Mouse (Mus musculus) intestine, embryonic 15.5 days (tissue): ENCODE measurements at regions not wholly inside any gene's neighbourhood (a gene's known extent, or its start where the extent isn't known, plus 50 kb on each side); places are given as distances from the start of the nearest gene placed in this dataset.

Experiments used
- ATAC-seq: fragments of 200-750 bp; cut with Nextera tagmentation; 2 replicates; pipeline ENCODE4 v1.8.0; 2017; ENCODE audit warnings: moderate TSS enrichment, moderate library complexity
- H3K27ac ChIP-seq: fragments of 300-500 bp; sonication (generic); 2 replicates; pipeline ENCODE4 v1.5.1; 2015; ENCODE audit warnings: mild to moderate bottlenecking, inconsistent platforms
- H3K27me3 ChIP-seq: fragments of 300-500 bp; sonication (generic); replicated peaks from 2 replicates; pipeline ENCODE4 v1.6.1; 2015; ENCODE audit warnings: inconsistent platforms
- H3K36me3 ChIP-seq: fragments of 300-500 bp; sonication (generic); 2 replicates; pipeline ENCODE4 v1.6.1; 2015; ENCODE audit warnings: inconsistent platforms
- H3K4me1 ChIP-seq: fragments of 300-500 bp; sonication (generic); replicated peaks from 2 replicates; pipeline ENCODE4 v1.6.1; 2015; ENCODE audit warnings: inconsistent platforms
- H3K4me2 ChIP-seq: fragments of 300-500 bp; sonication (generic); replicated peaks from 2 replicates; pipeline ENCODE4 v1.6.1; 2015; ENCODE audit warnings: mild to moderate bottlenecking, inconsistent platforms
- H3K4me3 ChIP-seq: fragments of 300-500 bp; sonication (generic); replicated peaks from 2 replicates; pipeline ENCODE4 v1.5.1; 2015; ENCODE audit warnings: inconsistent platforms
- H3K9ac ChIP-seq: fragments of 300-500 bp; sonication (generic); 2 replicates; pipeline ENCODE4 v1.6.1; 2015; ENCODE audit warnings: inconsistent platforms
- H3K9me3 ChIP-seq: fragments of 300-500 bp; sonication (generic); 2 replicates; pipeline ENCODE4 v1.6.1; 2016; ENCODE audit warnings: inconsistent platforms
- WGBS: fragments of 180-500 bp; shearing (Covaris S2); methylation state at CpG from one replicate; pipeline ENCODE4 v1.1.7; 2015; 5-methylcytosine and 5-hydroxymethylcytosine counted together

DNA sequence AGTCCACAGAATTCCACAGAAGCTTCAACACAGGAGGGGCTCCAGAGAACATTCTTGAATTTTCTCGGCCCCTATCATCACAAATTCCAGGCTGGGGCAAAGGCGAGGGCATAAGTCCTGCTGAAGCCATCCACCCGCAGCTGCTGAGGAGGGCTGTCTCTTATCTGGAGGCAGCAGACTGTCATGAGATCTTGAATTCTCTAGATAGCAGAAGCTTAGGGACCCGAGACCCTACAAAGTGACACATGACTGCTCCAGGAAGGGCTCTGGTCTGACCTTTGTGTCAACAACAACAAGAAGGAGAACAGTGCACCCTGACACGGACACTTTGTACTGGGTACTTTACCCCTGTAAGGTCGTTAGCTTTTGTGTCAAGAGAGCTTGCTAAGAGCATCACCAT is 57.2 kb downstream of the Lao1 start:
- Histone ChIP-seq H3K27ac (peak overlapping the region; percentile 60), H3K4me3 (no peak overlapping the region), H3K36me3 (no peaks in the 10 kb centered on the region), H3K9ac (no peak overlapping the region), H3K4me1 (peaks cover 13% of the 10 kb centered on the region), H3K4me2 (no peak overlapping the region), H3K27me3 (no peaks in the 10 kb centered on the region), H3K9me3 (no peaks in the 10 kb centered on the region)
- peak; percentile 43; the same call in 1 of the 2 replicates for ATAC-seq
- 35% methylated on average over 6 of the region's 6 CpGs for WGBS

DNA sequence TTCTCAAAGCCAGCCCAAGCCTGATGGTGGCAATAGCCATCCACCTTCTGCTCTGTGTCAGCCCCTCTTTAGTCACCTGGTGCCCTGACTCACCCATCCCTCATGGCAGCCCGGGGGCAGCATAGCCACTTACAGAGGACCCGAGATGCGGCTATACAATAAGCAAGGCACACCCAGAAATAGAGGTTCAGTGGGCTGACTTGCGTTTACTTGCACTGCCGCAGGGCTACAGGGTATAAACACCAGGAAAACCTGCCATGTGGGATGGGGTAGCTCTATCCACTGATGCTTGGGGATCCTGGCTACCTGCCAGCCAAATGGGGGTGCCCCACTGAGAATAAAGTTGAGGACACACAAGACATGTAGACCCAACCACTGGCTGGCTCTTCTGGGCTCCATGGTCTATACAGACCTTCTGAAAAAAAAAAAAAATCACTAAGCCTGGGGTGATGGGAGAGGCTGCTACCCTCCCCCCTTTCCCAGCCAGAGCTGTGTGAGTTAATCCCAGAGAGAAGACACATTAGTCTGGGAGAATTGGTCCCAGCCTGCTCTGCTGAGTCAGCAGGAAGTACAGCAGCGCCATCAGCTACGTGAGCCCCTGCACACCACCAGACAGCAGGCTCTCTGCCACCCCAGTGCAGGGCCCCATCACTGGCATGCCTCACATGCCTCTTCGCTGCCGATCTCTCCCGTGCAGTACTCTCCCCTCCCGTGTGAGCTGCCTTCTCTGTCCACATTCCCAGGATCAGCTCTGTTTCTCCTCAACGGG is 57.8 kb downstream of the Lao1 start:
- Histone ChIP-seq H3K4me1 (peaks cover 13% of the 10 kb centered on the region), H3K9me3 (no peaks in the 10 kb centered on the region), H3K27me3 (no peaks in the 10 kb centered on the region), H3K4me3 (no peak overlapping the region), H3K36me3 (no peaks in the 10 kb centered on the region), H3K27ac (peak overlapping the region; percentile 60), H3K9ac (no peak overlapping the region), H3K4me2 (peak overlapping the region; percentile 39; the same call in 1 of the 2 replicates)
- peak; percentile 86 for ATAC-seq
- 25% methylated on average over 12 of the region's 12 CpGs for WGBS

DNA sequence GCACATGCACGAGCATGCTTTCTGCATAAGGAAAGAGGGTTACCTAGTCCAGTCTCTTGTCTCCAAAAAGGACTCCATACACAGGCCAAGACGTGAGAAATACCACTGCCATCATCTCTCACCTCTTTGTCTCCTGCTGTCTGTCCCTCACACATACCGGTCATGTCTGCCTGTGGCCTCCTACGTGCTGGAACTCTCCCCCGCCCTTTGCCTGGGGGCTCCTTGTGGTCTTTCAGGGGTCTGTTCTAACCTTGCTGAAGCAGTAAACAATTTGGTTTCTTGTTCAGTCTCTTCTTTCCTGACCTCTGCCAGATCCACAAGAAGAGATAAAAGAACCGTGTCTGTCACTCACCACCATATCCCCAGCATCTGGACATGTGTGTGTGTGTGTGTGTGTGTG is 61.0 kb downstream of the Lao1 start:
- Histone ChIP-seq H3K4me1 (peaks cover 13% of the 10 kb centered on the region), H3K4me3 (no peak overlapping the region), H3K9me3 (no peaks in the 10 kb centered on the region), H3K4me2 (no peak overlapping the region), H3K36me3 (no peaks in the 10 kb centered on the region), H3K9ac (no peak overlapping the region), H3K27ac (peak overlapping the region; percentile 9; the same call in 1 of the 2 replicates), H3K27me3 (no peaks in the 10 kb centered on the region)
- 53% methylated on average over 6 of the region's 6 CpGs for WGBS
- no peak for ATAC-seq

DNA sequence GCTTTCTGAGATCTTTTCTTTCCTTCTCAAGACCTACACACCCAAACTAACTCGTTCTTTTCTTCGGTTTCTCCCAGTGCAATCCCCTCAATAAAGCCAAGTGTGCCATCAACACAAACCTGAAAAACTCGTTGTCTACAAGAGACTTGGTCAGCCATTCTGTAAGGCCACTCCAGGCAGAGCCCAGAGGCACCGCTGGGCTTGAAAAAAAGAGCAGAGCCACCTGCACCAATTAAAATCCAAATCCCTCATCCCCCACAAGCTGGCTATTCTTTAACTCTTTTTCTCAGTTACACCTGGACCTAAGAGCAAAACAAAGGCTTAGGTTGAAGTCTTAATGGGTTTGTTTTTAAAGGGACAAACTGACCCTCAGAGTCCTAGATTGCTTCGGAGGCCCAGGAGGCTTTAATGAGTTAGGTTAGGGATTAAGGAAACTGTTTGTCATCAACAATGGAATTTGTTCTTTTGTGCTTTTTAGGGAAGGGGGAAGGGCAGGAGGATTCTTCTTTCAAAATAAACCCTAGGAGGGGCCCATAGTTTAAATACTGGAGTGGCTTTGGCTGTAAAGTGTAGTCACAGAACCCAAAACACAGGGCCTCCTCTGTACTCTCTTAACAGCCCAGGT is 65.0 kb downstream of the Lao1 start:
- Histone ChIP-seq H3K27me3 (no peaks in the 10 kb centered on the region), H3K4me1 (peaks cover 11% of the 10 kb centered on the region; the same call in 1 of the 2 replicates), H3K9ac (no peak overlapping the region), H3K36me3 (no peaks in the 10 kb centered on the region), H3K27ac (no peak overlapping the region), H3K4me3 (no peak overlapping the region), H3K9me3 (no peaks in the 10 kb centered on the region), H3K4me2 (no peak overlapping the region)
- 29% methylated on average over 5 of the region's 5 CpGs for WGBS
- ATAC-seq = no peak

GRCm38 (mm10) chr4:119028208-119028821 is 66.9 kb downstream of the Lao1 start:
- H3K4me2 ChIP-seq = no peak overlapping the region
- H3K9me3 ChIP-seq = no peaks in the 10 kb centered on the region
- WGBS = 14% methylated on average over 8 of the region's 8 CpGs
- ATAC-seq = peak; percentile 81; the same call in 1 of the 2 replicates
- no peaks in the 10 kb centered on the region for H3K36me3 ChIP-seq
- no peak overlapping the region for H3K9ac ChIP-seq
- H3K27me3 ChIP-seq = no peaks in the 10 kb centered on the region
- no peak overlapping the region for H3K27ac ChIP-seq
- peaks cover 11% of the 10 kb centered on the region; the same call in 1 of the 2 replicates for H3K4me1 ChIP-seq
- H3K4me3 ChIP-seq = no peak overlapping the region

DNA sequence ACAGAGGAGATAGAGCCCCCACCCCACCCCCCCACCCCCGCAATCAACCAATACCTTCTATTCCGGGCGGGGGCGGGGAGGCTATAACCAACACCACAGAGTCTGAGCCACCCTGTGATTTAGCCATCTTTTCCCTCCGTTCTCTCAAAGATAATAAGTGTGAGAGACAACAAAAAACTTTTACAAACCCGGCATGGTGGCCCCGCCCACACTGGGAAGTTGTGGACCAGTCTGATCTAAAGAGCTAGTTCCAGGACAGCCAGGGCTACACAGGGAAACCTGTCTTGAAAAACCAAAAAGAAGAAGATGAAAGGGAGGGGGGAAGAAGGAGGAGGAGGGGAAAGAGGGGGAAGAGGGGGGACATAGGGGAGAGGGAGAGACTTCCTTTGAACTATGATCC is 67.7 kb downstream of the Lao1 start:
- WGBS = 54% methylated on average over 7 of the region's 7 CpGs
- Histone ChIP-seq H3K9ac (no peak overlapping the region), H3K4me1 (peaks cover 11% of the 10 kb centered on the region; the same call in 1 of the 2 replicates), H3K4me3 (no peak overlapping the region), H3K27me3 (no peaks in the 10 kb centered on the region), H3K36me3 (no peaks in the 10 kb centered on the region), H3K27ac (no peak overlapping the region), H3K4me2 (no peak overlapping the region), H3K9me3 (no peaks in the 10 kb centered on the region)
- no peak for ATAC-seq

DNA sequence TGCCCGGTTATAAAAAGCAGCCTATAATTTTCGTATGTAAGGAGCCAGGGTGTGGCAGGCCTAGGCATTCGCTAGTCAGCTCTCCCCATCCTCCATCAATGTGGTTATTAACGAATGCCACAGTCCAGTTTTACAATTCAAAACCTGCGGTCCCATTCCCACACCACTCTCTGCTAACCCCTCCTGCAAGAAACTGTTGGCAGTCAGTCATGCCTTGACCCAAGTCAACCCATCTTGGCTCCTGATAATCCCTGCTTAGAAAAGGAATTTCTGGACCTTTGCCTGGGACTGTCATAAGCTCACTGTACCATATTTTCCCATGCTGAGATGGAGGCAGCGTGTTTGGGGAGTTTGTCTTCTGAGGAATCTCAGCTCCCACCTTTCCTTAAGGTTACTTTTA is 68.4 kb downstream of the Lao1 start:
- no peak for ATAC-seq
- WGBS = 67% methylated on average over 6 of the region's 6 CpGs
- H3K9ac ChIP-seq = no peak overlapping the region
- no peaks in the 10 kb centered on the region for H3K27me3 ChIP-seq
- H3K9me3 ChIP-seq = no peaks in the 10 kb centered on the region
- no peaks in the 10 kb centered on the region for H3K36me3 ChIP-seq
- H3K4me2 ChIP-seq = no peak overlapping the region
- H3K4me1 ChIP-seq = peaks cover 11% of the 10 kb centered on the region; the same call in 1 of the 2 replicates
- H3K27ac ChIP-seq = no peak overlapping the region
- H3K4me3 ChIP-seq = no peak overlapping the region

DNA sequence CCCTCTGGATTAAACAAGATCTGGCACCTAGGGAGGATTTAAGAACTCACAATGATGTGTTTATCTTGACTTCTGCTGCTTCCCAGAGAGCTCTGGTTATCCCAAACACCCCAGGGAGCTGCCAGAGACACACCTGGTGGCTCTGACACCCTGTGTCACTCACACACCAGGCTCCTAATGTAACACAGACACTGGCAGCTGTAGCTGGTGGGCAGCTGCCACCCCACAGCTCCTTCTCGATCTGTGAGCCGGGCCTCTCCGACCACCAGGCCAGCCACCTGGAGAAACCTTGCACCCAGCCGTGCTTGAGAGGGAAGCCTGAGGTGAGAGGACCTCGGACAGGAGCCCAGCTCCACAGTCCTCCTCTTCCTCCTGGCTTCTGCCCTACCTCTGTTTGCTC is 69.5 kb downstream of the Lao1 start:
- no peak overlapping the region for H3K9ac ChIP-seq
- no peaks in the 10 kb centered on the region for H3K36me3 ChIP-seq
- H3K4me2 ChIP-seq = no peak overlapping the region
- no peak overlapping the region for H3K27ac ChIP-seq
- H3K4me3 ChIP-seq = no peak overlapping the region
- no peaks in the 10 kb centered on the region for H3K9me3 ChIP-seq
- no peak for ATAC-seq
- 19% methylated on average over 5 of the region's 5 CpGs for WGBS
- no peaks in the 10 kb centered on the region for H3K27me3 ChIP-seq
- peaks cover 11% of the 10 kb centered on the region; the same call in 1 of the 2 replicates for H3K4me1 ChIP-seq

DNA sequence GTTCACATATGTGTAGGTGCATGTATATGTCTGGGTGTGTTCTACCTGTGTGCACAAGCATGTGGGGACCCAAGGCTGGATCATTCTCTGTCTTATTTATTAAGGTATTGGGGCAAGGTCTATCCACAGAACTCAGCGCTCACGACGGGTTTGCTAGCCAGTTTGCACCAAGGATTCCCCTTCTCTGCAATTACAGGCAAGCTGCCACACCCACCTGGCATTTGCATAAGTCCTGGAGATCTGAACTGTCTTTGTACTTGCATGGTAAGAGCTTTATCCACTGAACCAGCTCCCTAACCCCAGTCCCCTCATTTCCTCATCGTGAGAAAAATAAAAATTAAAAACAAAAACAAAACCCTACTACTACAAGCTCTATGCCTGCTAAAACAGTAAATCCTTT is 71.6 kb downstream of the Lao1 start:
- peaks cover 11% of the 10 kb centered on the region; the same call in 1 of the 2 replicates for H3K4me1 ChIP-seq
- H3K27ac ChIP-seq = no peak overlapping the region
- H3K27me3 ChIP-seq = no peaks in the 10 kb centered on the region
- H3K9me3 ChIP-seq = no peaks in the 10 kb centered on the region
- no peak overlapping the region for H3K4me3 ChIP-seq
- H3K4me2 ChIP-seq = no peak overlapping the region
- no peaks in the 10 kb centered on the region for H3K36me3 ChIP-seq
- 57% methylated on average over 4 of the region's 4 CpGs for WGBS
- no peak for ATAC-seq
- no peak overlapping the region for H3K9ac ChIP-seq

DNA sequence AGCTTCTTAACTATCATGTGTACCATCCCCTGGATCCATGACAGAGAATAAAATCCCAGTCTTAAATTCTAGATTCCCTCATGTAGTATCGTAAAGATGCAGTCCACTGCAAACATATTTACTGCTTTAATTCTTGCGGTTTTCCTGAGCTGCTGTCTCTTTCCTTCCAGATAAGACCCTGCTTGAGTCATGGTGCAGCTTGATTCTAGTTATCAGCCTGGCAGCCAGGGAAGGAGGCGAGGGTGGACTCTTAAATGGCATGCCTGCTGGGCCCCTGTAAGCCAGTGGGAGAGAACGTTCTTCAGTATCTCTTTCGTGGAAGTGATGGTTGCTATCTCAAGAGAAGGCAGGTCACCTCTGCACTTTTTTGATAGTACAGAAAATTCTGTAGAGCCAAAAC is 71.9 kb upstream of the Slc2a1 start:
- H3K4me2 ChIP-seq = no peak overlapping the region
- H3K4me1 ChIP-seq = no peaks in the 10 kb centered on the region
- no peak overlapping the region for H3K27ac ChIP-seq
- ATAC-seq = peak; percentile 85; the same call in 1 of the 2 replicates
- no peak overlapping the region for H3K4me3 ChIP-seq
- no peaks in the 10 kb centered on the region for H3K9me3 ChIP-seq
- no peaks in the 10 kb centered on the region for H3K27me3 ChIP-seq
- H3K9ac ChIP-seq = no peak overlapping the region
- 77% methylated on average over 5 of the region's 5 CpGs for WGBS
- no peaks in the 10 kb centered on the region for H3K36me3 ChIP-seq

DNA sequence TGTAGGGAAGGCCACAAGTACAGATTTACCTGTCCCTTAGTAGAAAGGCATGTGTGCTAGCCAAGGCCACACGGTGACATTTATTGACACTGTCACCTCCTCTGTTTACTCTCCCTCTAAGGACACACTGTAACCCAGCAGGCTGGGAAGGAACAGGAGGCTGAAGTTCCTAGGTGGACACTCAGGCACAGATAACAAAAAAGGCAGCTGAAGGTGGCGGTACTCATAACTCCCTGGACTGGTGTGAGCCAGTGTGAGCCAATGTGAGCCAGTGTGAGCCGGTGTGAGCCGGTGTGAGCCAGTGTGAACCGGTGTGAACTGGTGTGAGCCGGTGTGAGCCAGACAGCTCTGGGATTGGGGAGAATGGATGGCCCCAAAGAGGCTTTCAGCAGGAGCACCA is 68.5 kb upstream of the Slc2a1 start:
- no peak overlapping the region for H3K27ac ChIP-seq
- no peak overlapping the region for H3K9ac ChIP-seq
- H3K27me3 ChIP-seq = no peaks in the 10 kb centered on the region
- 84% methylated on average over 6 of the region's 6 CpGs for WGBS
- no peaks in the 10 kb centered on the region for H3K4me1 ChIP-seq
- H3K4me2 ChIP-seq = no peak overlapping the region
- ATAC-seq = peak; percentile 24; the same call in 1 of the 2 replicates
- no peak overlapping the region for H3K4me3 ChIP-seq
- H3K9me3 ChIP-seq = no peaks in the 10 kb centered on the region
- H3K36me3 ChIP-seq = no peaks in the 10 kb centered on the region

GRCm38 (mm10) chr4:119041616-119042015 is 66.9 kb upstream of the Slc2a1 start:
- H3K27ac ChIP-seq = no peak overlapping the region
- H3K36me3 ChIP-seq = no peaks in the 10 kb centered on the region
- 76% methylated on average over 6 of the region's 6 CpGs for WGBS
- no peak overlapping the region for H3K9ac ChIP-seq
- H3K4me1 ChIP-seq = no peaks in the 10 kb centered on the region
- no peak overlapping the region for H3K4me2 ChIP-seq
- no peak overlapping the region for H3K4me3 ChIP-seq
- ATAC-seq = no peak
- no peaks in the 10 kb centered on the region for H3K9me3 ChIP-seq
- no peaks in the 10 kb centered on the region for H3K27me3 ChIP-seq
